Mouse (Mus musculus) neural tube, embryonic 12.5 days (tissue): Measurements from ENCODE around the gene Arhgef10l. TPM values are rescaled to one million over a fixed set of nuclear protein-coding genes. Genes with fewer than 3 reads are reported as not detected.
A peak's percentile ranks its signal among the peaks of the same experiment; 100 is the strongest.

Experiments used
- ATAC-seq: fragments of 200-750 bp; cut with Nextera tagmentation; 2 replicates; pipeline ENCODE4 v1.8.0; 2017; ENCODE audit warnings: low read depth, mild to moderate bottlenecking, moderate TSS enrichment, moderate library complexity; ENCODE audit not compliant: low FRiP score
- H3K27ac ChIP-seq: fragments of 300-500 bp; sonication (generic); 2 replicates; pipeline ENCODE4 v1.5.1; 2016
- H3K27me3 ChIP-seq: fragments of 300-500 bp; sonication (generic); replicated peaks from 2 replicates; pipeline ENCODE4 v1.6.1; 2016; ENCODE audit warnings: mild to moderate bottlenecking
- H3K36me3 ChIP-seq: fragments of 300-500 bp; sonication (generic); 2 replicates; pipeline ENCODE4 v1.6.1; 2016; ENCODE audit warnings: mild to moderate bottlenecking
- H3K4me1 ChIP-seq: fragments of 300-500 bp; sonication (generic); 2 replicates; pipeline ENCODE4 v1.6.1; 2016
- H3K4me2 ChIP-seq: fragments of 300-500 bp; sonication (generic); replicated peaks from 2 replicates; pipeline ENCODE4 v1.6.1; 2016; ENCODE audit warnings: mild to moderate bottlenecking
- H3K4me3 ChIP-seq: fragments of 300-500 bp; sonication (generic); 2 replicates; pipeline ENCODE4 v1.5.1; 2016
- H3K9ac ChIP-seq: fragments of 300-500 bp; sonication (generic); 2 replicates; pipeline ENCODE4 v1.6.1; 2016; ENCODE audit warnings: mild to moderate bottlenecking
- H3K9me3 ChIP-seq: fragments of 300-500 bp; sonication (generic); 2 replicates; pipeline ENCODE4 v1.6.1; 2016; ENCODE audit warnings: mild to moderate bottlenecking
- WGBS: fragments of 180-500 bp; shearing (Covaris S2); methylation state at CpG from one replicate; pipeline ENCODE4 v1.1.7; 2016; 5-methylcytosine and 5-hydroxymethylcytosine counted together
- polyA plus RNA-seq: library from polyadenylated mRNA; unstranded; fragments of >200 nt; fragmentation: Nextera tagmentation; extraction: Ambion mirVana; gene quantifications from 2 replicates; pipeline ENCODE4 v1.2.1, GENCODE M21; 2016

Gene Arhgef10l
- polyA plus RNA-seq, 1 experiment from 2014 or later: 38.8 TPM

DNA sequence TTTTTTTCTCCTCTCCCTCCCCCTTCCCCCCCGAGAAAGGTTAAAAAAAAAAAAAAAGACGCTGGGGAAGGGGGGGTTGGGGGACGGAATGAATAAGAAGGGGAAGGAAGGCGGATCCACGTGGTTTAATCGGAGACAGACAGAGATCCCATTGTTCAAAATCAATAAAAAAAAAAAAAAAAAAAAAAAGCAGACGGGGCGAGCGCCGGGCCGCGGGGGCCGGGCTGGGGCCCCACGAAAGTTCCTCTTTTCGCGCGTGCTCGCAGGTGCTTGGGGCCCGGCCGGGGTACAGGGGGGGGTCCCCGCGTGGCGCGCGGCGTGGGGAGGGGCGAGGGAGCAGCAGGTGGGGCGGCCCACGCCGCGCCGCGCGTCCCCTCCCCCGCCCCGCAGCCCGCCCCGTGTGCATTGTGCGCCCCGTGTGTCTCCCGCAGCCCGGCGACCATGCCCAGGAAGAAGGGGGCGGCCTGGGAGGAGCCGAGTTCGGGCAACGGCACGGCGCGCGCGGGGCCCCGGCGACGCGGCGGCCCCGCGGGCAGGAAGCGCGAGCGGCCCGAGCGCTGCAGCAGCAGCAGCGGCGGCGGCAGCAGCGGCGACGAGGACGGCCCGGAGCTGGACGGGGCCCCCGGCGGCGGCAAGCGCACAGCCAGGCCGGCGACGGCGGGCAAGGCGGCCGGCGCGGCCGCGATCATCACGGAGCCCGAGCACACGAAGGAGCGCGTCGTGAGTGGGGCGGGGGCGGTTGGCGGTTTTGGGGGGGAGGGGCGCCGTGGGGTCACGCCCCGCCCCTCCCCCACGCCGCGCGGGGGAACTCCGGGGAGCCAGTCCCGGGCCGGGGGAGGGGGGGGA, 36.1 kb upstream of the Arhgef10l start:
- peak overlapping the region; percentile 98 for H3K27ac ChIP-seq
- peak overlapping the region; percentile 94 for H3K4me3 ChIP-seq
- H3K27me3 ChIP-seq: peaks cover 21% of the 10 kb centered on the region
- H3K4me1 ChIP-seq: peaks cover 41% of the 10 kb centered on the region
- H3K9me3 ChIP-seq: no peaks in the 10 kb centered on the region
- under 1% methylated on average over 86 of the region's 107 CpGs for WGBS
- peak overlapping the region; percentile 97 for H3K9ac ChIP-seq
- H3K4me2 ChIP-seq: peak overlapping the region; percentile 84
- peaks cover 32% of the 10 kb centered on the region for H3K36me3 ChIP-seq
- no peak for ATAC-seq

DNA sequence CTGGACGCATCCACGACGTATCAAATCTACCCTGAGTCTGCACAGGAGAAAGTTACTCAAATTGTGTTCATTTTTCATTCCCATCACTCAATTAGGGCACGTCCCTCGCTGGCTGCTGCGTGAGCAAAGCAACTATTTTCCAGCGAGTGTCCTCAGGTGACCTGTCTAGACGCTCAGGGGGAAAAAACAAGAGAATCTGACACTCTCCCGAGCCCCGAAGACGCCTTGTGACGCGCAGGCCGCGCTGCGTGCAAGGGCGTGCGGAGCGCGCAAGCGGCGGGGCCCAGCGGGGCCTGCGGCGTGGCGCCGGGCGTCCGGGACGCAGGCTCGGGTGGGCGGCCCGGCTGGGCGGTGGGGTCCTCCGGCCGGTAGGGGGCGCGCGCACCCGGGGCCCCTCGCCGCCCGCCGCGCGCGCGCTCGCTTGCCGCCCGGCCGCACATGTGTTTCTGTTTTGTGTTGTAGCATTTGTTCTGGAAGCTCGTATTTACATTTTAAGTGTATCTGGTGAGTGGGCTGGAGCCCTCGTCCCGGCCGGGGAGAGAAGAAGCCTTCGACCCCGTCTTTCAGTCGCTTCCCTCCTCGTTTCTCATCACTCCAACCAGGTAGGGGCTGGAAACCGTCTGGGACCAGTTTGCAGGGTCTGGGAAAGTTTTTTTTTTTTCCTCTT, 35.4 kb upstream of the Arhgef10l start:
- peak; percentile 78 for ATAC-seq
- peak overlapping the region; percentile 98 for H3K27ac ChIP-seq
- peaks cover 41% of the 10 kb centered on the region for H3K4me1 ChIP-seq
- H3K27me3 ChIP-seq: peaks cover 21% of the 10 kb centered on the region
- H3K36me3 ChIP-seq: peaks cover 25% of the 10 kb centered on the region
- H3K4me3 ChIP-seq: peak overlapping the region; percentile 94
- H3K9ac ChIP-seq: peak overlapping the region; percentile 97
- H3K9me3 ChIP-seq: no peaks in the 10 kb centered on the region
- WGBS: under 1% methylated on average over 61 of the region's 61 CpGs
- H3K4me2 ChIP-seq: peak overlapping the region; percentile 84

DNA sequence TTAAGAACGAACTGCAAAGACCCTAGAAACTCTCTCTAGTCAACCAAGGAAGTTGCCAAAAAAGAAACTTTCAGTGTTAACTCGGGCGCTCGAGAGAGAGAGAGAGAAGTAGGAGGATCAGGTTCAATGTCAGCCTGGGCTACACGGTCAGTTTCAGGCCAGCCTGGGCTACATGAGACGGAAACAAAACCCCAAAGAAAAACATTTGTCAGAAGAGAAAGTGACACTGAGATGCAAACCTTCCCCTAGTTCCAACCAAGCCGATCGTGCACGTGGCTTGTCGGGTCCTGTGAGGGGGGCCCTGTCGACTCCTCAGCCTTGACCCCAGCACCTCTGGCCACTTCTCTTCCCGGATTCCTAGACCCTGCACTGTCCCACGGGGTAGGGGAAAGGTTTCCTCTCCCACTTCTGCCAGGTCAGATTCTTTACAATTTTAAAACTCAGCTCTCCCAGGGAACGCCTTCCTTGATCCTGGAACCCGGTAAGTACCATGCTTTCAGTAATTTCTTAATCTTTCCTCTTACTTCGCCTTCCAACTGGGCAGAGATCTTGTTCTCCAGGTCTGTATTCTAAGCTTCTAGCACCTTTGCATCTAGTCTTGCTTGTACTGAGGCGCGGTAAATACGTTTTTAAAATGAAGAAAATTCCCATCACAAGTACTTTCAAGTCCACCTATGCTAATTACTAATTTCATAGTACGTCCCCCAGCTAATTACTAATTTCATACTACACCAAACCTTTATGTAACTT, 34.6 kb upstream of the Arhgef10l start, which contains the start of gene Rcc2:
Gene Rcc2, plus strand, starts transcription at position 273 of the 750 bp plus-strand sequence.
- peaks cover 21% of the 10 kb centered on the region for H3K27me3 ChIP-seq
- H3K27ac ChIP-seq: peak within 1 kb of the TSS; percentile 98
- H3K9ac ChIP-seq: peak within 1 kb of the TSS; percentile 97
- no peaks in the 10 kb centered on the region for H3K9me3 ChIP-seq
- H3K4me2 ChIP-seq: peak within 1 kb of the TSS; percentile 84
- WGBS: 8% methylated on average over 20 of the region's 20 CpGs
- peaks cover 17% of the 10 kb centered on the region; the same call in 1 of the 2 replicates for H3K36me3 ChIP-seq
- peaks cover 34% of the 10 kb centered on the region for H3K4me1 ChIP-seq
- no peak for ATAC-seq
- H3K4me3 ChIP-seq: peak within 1 kb of the TSS; percentile 94

DNA sequence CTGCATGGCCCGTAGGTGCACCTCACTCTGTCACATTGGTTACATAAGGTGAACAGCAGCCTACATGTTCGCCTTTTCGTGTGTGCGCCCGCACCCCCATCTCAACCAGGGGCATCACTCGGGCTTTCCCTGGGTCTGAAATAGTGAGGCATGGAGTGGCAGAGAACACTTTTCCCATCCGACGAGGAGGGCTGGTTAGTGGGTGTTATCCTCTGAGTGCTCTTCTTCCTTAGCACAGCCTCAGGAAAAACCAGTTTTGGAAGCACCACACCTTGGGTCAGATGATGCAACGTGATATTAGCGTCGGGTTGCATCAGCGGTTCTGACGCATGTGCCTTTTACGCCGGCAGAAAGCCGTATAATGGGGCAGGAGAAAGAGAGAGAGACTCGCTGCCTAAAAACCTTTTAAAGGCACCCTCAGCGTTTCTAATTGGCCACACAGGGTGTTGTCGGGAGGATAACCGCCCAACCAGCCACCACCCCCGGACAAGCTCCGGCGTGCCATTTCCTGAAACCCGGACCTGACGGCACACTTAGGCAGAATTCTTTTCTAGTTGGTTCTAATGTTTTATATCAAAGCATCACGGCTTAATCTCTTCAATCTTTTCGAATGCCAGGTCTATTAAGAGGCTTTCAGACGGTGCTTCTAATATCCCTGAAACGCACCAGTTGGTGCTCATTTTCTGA, 33.8 kb upstream of the Arhgef10l start:
- Histone ChIP-seq H3K4me3 (peak overlapping the region; percentile 21), H3K4me2 (peak overlapping the region; percentile 84), H3K9me3 (no peaks in the 10 kb centered on the region), H3K9ac (peak overlapping the region; percentile 36; the same call in 1 of the 2 replicates), H3K27me3 (peaks cover 21% of the 10 kb centered on the region), H3K4me1 (peaks cover 28% of the 10 kb centered on the region), H3K27ac (no peak overlapping the region), H3K36me3 (peaks cover 9% of the 10 kb centered on the region; the same call in 1 of the 2 replicates)
- 7% methylated on average over 29 of the region's 29 CpGs for WGBS
- no peak for ATAC-seq

DNA sequence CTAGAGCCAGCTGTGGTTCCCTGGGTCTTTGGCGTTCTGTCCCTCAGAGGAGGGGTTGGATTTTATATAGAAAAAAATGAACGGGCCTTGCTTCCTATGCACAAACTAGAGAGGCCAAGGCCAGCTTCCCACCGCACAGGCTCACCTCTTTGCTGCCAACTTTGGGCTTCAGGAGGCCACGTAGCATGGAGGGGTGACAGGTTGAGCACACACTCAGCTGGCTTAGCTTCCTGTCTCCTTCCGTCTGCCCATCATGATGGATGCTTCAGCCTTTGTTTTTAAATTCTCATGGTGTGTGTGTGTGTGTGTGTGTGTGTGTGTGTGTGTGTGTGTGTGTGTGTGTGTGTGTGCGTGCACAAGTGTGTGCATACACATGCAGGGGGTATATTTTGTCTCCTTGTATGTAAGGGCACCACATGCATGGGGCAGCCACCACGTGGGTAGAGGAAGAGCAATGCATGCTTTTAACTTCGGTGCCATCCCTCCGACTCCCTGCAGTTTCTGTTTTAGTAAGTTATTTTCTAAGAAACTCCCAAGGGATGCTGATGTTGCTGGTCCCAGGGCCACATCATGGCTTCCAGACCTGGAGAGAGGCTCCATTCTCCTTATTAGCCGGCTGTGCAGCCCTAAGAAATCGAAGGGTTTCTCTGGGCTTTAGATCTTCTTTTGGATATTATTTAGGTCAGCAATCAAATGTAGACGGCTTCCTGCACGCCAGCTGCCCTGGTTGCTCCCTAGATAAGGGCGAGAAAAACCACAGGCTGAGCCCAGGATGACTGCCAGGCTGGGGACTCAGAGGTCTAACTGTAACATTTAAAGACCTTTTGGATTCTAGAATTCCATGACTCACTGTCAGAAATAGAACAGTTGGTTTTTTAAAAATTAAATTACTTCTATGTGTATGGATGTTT, 30.1 kb upstream of the Arhgef10l start:
- Histone ChIP-seq H3K4me1 (peaks cover 16% of the 10 kb centered on the region), H3K27me3 (peaks cover 23% of the 10 kb centered on the region), H3K36me3 (no peaks in the 10 kb centered on the region), H3K9me3 (no peaks in the 10 kb centered on the region), H3K4me3 (no peak overlapping the region), H3K27ac (no peak overlapping the region), H3K4me2 (no peak overlapping the region), H3K9ac (no peak overlapping the region)
- no peak for ATAC-seq
- WGBS: 79% methylated on average over 14 of the region's 14 CpGs

GRCm38 (mm10) chr4:140695146-140695545, 29.3 kb upstream of the Arhgef10l start:
- ATAC-seq: no peak
- H3K4me3 ChIP-seq: no peak overlapping the region
- no peaks in the 10 kb centered on the region for H3K36me3 ChIP-seq
- H3K27ac ChIP-seq: no peak overlapping the region
- 58% methylated on average over 7 of the region's 7 CpGs for WGBS
- peaks cover 13% of the 10 kb centered on the region for H3K4me1 ChIP-seq
- no peak overlapping the region for H3K9ac ChIP-seq
- no peak overlapping the region for H3K4me2 ChIP-seq
- H3K27me3 ChIP-seq: peaks cover 19% of the 10 kb centered on the region
- no peaks in the 10 kb centered on the region for H3K9me3 ChIP-seq

- H3K9me3 ChIP-seq: no peaks in the 10 kb centered on the region
- no peak overlapping the region for H3K27ac ChIP-seq
- no peak for ATAC-seq
- no peaks in the 10 kb centered on the region for H3K36me3 ChIP-seq
- no peak overlapping the region for H3K4me2 ChIP-seq
- 12% methylated on average over 1 of the region's 1 CpGs for WGBS
- H3K4me1 ChIP-seq: peaks cover 8% of the 10 kb centered on the region; the same call in 1 of the 2 replicates
- H3K27me3 ChIP-seq: peaks cover 17% of the 10 kb centered on the region
- H3K4me3 ChIP-seq: no peak overlapping the region
- no peak overlapping the region for H3K9ac ChIP-seq
These were observed 28.8 kb upstream of the Arhgef10l start for GRCm38 (mm10) chr4:140694551-140695060.

GRCm38 (mm10) chr4:140693513-140693912, 27.7 kb upstream of the Arhgef10l start:
- peaks cover 7% of the 10 kb centered on the region for H3K27me3 ChIP-seq
- no peak overlapping the region for H3K9ac ChIP-seq
- ATAC-seq: no peak
- no peak overlapping the region for H3K4me2 ChIP-seq
- H3K36me3 ChIP-seq: no peaks in the 10 kb centered on the region
- H3K9me3 ChIP-seq: no peaks in the 10 kb centered on the region
- H3K27ac ChIP-seq: no peak overlapping the region
- 0 out of 2 replicates have a peak, but pooled peaks cover 3% of the 10 kb centered on the region for H3K4me1 ChIP-seq
- WGBS: 86% methylated on average over 4 of the region's 4 CpGs
- H3K4me3 ChIP-seq: no peak overlapping the region

GRCm38 (mm10) chr4:140691481-140691880, 25.7 kb upstream of the Arhgef10l start:
- Histone ChIP-seq H3K9me3 (no peaks in the 10 kb centered on the region), H3K4me3 (no peak overlapping the region), H3K4me2 (no peak overlapping the region), H3K27me3 (0 out of 2 replicates have a peak, but pooled peaks cover 2% of the 10 kb centered on the region), H3K4me1 (0 out of 2 replicates have a peak, but pooled peaks cover 3% of the 10 kb centered on the region), H3K36me3 (no peaks in the 10 kb centered on the region), H3K9ac (no peak overlapping the region), H3K27ac (no peak overlapping the region)
- 72% methylated on average over 7 of the region's 7 CpGs for WGBS
- no peak for ATAC-seq

GRCm38 (mm10) chr4:140689873-140690655, 24.3 kb upstream of the Arhgef10l start:
- Histone ChIP-seq H3K27ac (no peak overlapping the region), H3K9me3 (no peaks in the 10 kb centered on the region), H3K4me2 (no peak overlapping the region), H3K36me3 (no peaks in the 10 kb centered on the region), H3K4me1 (0 out of 2 replicates have a peak, but pooled peaks cover under 1% of the 10 kb centered on the region), H3K27me3 (0 out of 2 replicates have a peak, but pooled peaks cover 2% of the 10 kb centered on the region), H3K4me3 (no peak overlapping the region), H3K9ac (no peak overlapping the region)
- WGBS: 77% methylated on average over 16 of the region's 16 CpGs
- no peak for ATAC-seq
